Mouse (Mus musculus) bone marrow macrophage, adult 2 months (primary cell): ENCODE measurements around the gene Nbl1.

Experiments
- CTCF ChIP-seq: IDR thresholded peaks from 2 replicates; pipeline ENCODE4 v1.5.1; 2012; ENCODE audit warnings: low read depth, mild to moderate bottlenecking, low read length, moderate library complexity
- POLR2A ChIP-seq: IDR thresholded peaks from 2 replicates; pipeline ENCODE4 v1.6.1; 2012; ENCODE audit warnings: mild to moderate bottlenecking, low read depth, low read length, borderline replicate concordance

DNA sequence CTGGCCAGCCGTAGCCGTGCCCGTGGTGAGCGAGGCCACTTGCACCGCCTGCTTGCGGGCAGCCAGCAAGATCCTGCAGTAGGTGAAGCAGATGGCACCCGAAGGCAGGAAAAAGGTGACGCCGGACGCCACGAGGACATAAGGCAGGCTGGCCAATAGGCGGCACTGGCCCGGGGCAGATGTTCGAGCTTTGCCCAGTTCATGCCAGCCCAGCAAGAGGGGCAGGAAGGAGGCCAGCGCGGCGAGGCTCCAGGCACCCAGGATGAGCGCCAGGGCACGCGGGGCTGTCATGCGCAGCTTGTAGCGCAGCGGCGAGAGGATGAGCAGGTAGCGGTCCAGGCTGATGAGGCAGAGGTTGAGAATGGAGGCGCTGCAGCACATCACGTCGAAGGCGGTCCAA lies 18.7 kb downstream of the Nbl1 start:
- no peak for TF ChIP-seq CTCF
- no peak for TF ChIP-seq POLR2A
